Mouse (Mus musculus) 416B (cell line): Measurements from ENCODE around the gene Gm17655.
"Not testable (repeated sequence)": the region's sequence is repeated elsewhere in the genome, so short reads cannot be mapped to it uniquely, and the experiment has no call there.

Experiments
- DNase-seq: peaks from one replicate; pipeline ENCODE4 v3.0.0; 2011; ENCODE audit warnings: low read depth

Gene Gm17655

DNA sequence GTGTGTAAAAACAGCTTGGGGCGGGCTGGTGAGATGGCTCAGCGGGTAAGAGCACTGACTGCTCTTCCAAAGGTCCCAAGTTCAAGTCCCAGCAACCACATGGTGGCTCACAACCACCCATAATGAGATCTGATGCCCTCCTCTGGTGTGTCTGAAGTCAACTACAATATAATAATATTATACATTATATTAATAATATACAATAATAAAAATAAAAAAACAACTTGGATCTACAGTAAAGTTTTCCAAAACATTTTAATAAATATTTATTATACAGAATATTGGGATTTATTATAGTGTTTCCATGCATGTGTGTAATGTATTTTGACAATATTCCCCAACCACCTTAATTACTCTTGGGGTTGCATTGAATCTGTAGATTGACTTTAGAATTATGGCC is at the start of gene Gm17655:
Gene Gm17655, minus strand, starts transcription at position 101 of the 400 bp plus-strand sequence.
- not testable (repeated sequence) for DNase-seq

DNA sequence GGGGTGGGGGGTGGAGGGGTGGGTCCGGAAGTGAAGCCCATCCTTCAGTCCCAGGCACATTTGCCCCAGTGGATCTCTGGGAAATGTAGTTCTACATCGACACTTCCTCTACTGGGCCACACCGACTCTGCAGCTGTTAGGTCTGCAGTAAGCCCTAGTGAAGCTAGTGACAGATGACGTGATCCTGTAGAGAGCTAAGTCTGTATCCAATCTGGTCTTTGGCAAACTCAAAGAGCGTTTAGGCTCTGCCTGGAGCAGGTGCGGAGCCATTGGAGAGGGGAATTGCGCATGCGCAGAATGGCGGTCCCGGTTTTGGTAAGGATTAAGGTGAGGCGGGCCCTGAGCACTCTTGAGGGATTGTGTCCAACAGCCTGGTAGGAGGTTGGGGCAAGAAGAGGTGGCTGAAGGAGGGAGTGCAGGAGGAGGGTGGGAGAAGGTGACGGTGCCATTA is 37.7 kb upstream of the Gm17655 start, which contains the start of gene Zfp605:
Gene Zfp605, plus strand, starts transcription at position 102 of the 451 bp plus-strand sequence.
- peak; percentile 96 for DNase-seq

DNA sequence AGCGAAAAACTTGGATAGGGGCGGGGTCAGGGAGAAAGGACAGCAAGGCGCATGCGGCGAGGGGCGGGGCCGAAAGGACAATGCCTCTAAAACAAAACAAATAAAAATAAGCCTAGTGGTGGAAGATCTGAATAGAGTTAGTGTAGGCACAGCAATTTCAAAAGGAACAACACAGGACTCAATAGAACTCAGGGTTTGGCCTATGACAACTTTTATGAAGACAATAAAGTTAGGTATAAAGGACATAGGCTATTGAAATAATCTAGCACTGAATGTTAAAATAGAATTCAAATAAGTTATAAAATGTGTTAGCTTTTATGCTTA is 36.0 kb upstream of the Gm17655 start:
- no peak for DNase-seq

DNA sequence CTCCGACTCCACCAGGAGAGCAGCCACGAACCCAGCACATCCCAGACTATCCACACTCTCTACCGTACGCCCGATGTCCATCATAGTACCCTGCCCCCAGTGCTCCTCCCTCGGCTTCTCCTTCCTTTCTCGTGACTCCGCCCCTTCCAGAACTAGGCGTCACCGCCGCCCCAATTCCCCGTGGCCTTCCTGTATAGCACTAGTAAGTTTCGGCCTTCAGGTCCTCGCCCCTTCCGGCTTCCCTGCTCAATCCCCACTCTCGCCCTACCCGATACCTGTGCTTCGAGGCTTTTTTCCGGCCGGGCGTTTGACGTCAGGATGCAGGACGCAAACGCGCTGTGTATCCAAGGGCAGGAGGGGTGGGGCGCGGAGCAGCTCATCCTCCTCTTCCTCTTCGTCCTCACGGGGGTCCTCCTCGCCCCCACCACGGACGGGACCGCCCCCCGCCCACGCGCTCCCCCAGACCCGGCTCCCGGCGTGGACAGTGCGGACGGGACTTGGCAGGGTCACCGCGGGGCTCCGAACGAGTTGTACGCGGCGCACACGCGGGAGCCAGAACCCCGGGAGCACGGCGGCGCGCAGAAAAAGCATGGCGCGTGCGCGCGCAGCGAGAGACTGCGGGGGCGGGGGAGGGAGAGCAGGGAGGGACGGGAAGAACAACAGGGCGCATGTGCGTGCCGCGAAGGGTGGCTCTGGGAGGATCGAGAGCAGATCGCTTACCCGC is 35.4 kb upstream of the Gm17655 start, which contains the start of gene Gtpbp6:
Gene Gtpbp6, minus strand, starts transcription at position 617 of the 724 bp plus-strand sequence.
- DNase-seq = peak; percentile 99

DNA sequence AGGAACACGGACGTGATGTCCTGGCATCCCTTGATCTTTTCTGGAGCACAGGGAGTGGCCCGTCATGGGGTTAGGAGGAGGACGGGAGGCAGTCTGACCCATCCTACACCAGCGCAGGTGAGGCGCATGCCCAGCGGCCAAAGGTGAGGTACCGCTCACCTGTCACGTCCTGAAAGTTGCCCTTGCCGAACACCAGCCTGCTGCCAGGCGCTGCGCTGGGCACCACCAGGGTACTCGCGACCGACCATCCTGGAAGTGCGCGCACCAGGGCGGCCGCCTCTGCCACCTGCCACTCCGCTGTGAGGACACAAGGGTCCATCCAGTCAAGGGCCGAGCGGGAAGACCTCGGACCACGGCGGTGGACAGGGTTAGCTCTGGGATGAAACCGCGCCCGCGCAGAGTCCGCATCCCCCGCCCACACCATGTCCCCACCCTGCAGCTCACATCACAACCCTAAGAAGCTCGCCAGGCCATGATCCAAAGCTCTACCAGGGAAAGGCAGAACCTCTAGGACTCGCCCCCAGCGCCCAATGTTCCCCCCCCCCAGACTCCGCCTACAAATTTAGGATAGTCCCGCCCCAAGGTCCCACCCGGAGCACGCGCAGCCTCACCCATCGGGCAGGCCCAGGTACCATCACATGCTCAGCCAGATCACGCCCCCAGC is 34.7 kb upstream of the Gm17655 start:
- no peak for DNase-seq

DNA sequence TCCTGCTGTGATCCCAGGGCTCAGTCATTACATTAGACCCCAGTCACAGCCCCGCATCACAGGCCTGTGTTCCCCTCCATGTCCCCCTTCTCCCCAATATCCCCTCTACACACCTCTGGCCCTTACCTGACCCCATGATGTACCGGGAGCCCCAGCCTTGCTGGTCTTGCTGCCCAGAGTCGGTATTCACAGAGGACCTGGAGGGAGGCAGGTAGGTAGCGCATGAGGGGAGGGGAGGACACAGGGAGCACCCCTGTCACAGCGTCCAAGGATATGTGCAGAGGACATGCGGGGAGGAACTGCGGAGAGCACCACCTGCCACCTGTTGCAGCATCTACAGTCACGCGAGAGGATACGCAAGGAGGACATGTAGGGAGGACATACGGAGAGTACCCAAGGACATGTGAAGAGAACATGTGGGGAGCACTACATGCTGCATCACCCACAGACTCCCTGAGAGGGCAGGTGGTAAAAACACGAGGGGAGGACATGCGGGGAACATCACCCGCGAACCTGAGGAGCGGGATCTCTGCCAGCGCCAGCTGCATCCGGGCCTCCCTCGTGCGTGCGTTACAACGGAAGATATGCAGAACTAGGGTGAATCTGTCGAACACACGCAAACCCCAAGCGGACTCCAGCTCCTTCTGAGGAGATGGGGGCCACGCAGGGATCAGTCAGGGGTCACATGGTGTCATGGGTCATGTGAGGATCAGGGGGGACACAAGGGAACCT is 34.0 kb upstream of the Gm17655 start:
- DNase-seq = no peak

DNA sequence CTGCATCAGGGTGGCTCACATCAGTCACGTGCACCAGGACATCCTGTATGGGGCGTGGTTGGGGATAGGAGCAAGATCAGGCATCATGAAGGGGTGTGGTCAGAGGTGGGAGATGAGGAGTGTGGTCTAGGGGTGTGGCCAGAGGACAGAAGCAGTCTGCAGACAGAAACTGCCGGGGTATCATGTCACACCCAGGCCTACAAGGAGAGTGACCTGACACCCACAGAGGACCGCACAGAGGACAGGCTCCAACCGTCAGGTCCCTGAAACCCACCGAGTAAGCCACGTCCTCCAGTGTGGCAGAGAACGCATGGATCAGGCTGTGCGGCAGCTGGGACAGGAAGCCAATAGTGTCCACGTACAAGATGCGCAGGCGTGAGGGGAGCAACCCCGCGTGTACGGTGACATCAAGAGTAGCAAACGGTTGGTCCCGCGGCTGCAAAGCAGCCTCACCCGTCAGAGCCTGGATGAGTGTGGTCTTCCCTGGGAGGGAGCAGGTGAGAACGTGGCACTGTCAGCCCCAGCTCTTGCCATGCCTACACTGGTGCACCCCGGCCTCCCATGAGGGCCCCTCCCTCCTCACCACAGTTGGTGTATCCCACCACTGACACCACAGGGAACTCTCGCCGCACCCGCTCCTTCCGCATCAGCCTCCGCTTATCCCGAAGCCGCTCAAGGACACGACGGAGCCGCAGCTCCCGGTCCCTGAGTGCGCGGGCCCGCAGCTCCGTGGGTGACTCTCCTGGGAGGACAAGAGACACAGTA is 32.5 kb upstream of the Gm17655 start:
- DNase-seq = peak; percentile 42

DNA sequence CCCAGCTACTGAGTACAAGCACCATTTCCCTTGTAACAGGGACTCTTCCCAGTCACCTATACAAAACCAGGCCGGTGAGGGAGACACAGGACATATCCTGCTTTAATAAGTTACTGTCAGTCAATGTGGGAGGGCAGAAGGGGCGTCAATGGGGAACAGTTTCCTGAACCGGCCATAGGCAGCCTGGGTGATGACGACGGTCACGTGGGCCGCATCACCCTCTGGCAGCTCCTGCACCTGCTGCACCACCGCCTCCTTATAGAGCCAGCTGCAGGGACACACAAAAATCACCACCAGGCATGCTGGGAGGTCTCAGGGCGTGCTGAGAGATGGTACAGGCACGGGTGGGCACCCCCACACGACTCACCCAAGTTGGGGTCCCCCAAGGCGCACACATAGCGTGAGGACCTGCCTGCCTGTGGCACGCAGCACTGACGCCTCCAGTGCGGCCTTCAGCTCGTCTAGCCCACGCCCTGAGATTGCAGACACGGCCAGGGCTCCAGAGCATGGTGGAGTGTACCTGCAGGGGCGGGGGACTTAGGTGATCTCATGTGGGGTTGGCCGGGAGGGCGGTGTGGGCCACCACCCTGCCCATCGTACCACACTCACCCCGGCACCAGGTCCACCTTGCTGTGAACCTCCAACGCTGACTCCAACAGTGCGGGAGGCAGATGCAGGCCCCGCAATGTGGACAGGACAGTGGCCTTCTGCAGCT is 31.7 kb upstream of the Gm17655 start:
- DNase-seq = no peak

DNA sequence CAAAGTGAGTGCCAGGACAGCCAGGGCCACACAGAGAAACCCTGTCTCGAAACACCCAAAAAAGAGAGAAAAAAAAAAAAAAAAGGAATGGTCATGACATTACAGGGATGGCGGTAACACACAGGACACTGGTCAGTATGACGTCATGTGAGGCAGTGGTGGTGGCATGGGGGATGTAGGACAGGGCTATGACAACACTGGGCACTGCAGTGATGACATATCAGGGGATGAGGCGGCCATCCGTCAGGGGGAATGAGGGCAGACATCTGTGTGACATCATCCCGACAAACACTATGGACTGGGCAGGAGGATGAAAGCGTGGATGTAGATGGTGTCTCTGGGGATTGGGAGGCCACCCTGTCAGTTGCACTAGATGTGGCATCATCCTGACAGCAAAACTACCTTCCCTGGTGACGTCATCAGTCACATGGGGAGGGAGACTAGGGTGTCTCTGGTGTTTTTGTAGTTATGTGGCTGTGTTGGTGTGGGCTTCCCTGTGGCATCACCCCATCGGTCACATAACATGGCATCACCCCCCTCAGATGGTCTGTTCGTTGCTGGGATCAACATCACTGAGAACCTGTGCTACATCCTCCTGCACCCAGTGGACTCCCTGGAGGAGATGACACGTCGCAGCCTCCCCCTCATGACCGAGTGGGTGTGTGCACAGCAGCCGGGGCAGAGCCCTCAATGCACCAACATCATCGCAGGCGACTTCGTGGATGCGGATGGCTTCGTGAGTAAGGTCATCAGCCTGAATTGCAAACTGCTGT is 30.7 kb upstream of the Gm17655 start:
- no peak for DNase-seq

DNA sequence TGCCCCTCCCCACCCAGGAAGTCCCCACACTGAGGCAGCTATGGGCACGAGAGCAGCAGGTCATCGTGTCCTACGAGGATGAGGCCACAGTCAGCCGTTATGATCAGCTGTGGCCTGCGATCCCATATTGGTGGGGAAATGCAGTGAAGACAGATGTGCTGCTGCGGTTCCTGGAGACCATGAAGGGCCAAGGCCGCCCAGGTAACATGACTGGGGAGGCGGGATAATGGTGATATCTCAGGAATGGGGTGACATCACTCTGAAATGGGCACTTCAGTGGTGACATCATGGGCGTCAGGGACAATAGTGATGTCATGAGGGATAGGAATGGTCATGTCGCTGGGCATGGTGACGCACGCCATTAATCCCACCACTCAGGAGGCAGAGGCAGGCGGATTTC is 30.1 kb upstream of the Gm17655 start:
- no peak for DNase-seq

DNA sequence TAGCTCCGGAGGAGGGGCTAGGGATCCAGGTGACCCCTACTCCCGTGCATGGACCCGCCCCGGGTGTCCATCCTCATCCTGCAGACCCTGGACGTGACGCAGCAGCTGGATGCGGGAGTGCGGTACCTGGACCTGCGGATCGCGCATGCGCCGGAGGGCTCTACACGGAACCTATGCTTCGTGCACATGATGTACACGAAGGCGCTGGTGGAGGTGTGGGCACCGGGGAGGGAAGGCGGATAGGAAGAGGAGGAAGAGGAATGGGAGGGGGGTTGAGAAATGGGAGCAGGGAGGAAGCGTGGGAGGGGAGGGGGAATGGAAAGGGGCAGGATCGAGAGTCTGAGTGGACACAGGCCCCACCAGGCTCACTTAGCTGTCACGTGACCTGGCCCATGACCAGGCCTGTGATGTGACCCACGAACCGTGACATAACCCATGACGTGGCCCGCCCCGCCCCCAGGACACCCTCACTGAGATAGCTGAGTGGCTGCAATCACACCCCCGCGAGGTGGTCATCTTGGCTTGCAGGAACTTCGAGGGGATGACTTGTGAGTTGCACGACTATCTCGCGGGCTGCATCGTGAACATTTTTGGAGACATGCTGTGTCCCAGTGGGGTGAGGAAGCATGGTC is 29.5 kb upstream of the Gm17655 start:
- DNase-seq = no peak

DNA sequence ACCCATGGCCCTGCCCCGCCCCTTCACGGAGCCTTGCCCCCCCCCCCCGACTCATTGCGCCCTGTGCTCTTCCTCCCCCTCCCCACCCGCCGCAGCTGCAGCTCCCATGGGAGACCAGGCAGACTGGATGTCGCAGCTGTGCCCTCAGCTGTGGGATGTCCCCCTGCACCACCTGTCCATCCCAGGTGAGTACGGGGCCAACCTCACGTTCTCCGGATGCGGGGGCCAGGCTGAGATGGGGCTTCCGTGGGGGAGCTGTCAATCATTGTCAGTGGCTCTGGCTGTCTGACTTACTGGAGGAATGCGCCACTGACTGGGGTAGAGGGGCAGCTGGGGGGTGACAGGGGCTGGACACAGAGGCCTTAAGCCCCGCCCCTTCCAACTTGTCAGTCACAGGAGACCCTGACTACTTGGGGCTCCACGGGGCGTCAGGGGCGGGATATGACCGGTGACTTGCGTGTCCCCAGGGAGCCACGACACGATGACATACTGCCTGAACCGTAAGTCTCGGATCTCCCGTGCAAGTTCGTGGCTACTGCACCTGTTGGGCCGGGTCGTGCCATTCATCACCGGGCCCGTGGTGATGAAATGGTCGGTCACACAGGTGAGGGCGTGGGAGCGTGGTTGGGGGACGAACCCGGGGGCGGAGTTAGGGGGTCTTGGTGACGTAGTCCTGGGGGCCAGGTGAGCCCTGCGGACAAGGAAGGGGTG is 28.8 kb upstream of the Gm17655 start:
- no peak for DNase-seq

DNA sequence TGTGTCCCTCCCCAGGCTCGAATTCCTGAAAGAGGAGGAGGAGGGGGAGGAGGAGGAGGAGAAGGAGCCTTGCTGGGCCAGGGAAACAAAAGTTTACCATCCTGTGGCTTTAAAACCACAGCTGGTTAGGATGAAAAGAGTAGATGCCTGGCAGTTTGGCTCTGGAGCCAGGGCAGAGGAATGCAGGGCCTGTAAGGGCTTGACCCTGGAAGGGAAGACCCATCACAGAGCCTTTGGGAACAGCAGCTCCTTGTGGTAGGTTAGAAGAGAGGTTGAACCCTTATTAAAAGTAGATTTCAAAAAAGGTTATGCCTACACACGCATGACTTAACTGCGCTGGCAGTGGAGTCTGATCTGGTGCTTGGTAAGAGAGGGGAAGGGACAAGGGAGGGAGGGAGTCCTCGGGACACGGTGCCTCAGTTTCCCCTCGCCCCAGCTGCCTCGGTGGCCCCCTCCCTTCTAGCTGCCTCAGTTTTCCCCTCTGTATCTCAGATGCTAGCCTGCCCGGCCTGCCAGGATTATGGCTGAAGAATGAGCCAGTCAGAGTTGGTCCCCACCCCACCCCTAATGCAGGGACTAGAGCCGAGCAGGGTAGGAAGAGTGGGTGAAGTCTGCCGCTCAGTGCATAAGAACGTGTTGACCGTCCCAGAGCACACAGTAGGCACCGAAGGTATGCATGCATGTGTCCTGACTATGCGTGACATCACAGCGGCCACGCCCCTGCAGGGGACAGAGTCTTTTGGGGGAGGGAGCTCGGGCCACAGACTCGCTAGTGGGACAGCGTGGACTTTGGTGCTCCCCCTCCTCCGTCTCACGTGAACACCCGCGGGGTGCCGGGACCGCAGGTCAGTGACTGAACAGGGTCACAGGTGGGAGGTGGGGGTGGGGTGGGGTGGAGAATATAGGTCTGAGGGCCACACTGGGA is 27.6 kb upstream of the Gm17655 start, which contains the start of gene Plcxd1:
Gene Plcxd1, plus strand, starts transcription at position 314 of the 925 bp plus-strand sequence.
- DNase-seq = peak; percentile 36

DNA sequence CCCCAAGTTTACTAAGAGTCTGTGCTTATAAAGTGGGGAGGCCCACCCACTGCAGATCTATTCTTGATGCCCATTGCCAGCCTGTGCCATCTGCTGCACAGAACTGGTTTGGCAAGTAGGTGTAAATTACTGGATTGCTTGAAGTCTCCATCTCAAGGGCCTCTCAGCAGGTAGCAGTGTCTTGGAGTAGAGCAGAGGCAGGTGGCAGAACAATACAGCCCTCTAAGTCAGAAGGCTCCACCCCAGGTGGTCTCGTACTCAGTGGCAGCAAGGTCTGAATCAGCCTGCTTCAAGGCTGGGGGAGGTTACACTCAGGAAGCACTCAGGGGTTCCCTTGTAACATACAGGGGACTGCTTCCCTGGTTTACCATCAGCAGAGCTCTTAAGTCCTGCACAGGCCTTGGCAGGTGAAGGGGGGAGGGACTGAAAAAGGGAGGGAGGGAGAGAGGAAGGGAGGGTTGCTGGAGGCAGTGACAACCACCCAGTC is 26.7 kb upstream of the Gm17655 start:
- no peak for DNase-seq

DNA sequence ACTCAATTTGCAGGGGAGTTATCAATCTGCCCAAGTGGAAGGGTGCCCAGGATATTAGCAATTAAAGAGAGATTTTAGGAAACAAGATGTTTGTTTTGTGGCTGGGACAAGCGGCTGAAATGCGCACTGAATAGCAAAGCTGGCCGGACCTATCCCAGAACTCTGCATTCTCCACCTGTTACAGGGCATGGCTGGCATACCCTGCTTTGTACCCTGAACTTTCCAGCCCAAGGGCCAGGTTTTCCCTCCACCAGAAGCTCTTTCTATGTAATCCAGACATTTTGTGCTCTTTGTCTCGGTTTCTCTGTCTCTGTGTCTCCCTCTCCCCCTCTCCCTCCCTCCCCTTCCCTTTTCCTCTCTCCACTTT is 22.5 kb upstream of the Gm17655 start:
- no peak for DNase-seq

DNA sequence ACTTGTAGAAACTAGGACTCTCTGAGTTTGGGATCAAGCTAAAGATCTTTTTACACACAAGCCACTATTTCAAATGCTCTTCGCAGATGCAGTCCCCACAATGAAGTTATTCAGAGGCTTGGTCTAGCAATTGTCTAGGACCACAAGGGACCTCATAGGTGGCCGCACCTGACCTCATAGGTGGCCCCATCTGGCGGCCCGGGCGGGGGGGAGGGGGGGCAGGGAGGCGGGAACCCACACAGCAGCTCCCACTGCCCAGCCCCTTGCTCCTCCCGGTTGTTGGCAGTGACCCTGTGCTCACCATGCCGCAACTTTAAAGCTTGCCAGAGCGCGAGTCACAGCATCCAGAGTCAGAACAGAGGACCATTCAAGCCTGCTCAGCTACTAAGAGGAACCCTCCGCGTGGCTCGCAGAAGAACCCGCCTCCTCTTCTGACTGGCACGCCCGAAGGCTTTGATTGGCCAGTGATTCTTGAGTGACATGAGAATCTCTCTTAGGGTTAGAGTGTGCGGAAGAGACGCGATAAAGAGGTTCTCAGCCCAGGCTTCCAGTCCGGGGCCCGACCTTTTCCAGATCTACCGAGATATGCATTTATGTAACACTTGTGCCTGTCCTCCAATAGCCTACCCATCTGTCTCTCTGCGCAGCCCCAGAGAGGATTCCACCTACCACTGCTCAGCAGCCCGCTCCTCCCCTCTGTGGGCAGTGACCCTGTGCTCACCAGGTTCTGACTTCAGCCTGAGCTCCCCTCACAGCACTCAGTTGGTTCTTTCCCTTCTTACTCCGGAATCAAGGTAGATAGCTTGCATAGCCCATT is 21.9 kb upstream of the Gm17655 start, which contains the start of gene Gm35315:
Gene Gm35315, minus strand, starts transcription at position 391 of the 817 bp plus-strand sequence.
- DNase-seq = peak; percentile 98

DNA sequence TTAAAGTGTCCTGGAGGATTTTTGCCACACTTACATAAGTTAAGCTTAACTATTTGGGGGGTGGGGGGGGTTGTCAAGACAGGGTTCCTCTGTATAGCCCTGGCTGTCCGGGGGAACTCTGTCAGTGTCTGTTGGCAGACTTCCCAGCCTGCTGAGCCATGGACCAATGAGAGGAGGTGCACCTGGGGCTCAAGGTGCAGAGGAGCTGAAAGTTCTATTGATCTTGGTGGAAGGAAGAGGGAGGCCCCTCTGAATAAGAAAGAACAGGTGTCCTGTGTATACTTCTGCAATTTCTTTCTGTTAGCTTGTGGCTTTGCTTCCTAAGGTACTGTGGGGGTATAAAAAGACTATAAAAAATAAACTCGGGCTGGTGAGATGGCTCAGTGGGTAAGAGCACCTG is 19.2 kb upstream of the Gm17655 start:
- DNase-seq = no peak
